Mouse (Mus musculus) leukemia stem cell, adult 10-12 weeks (primary cell): ENCODE data around the gene Vezt. TPM values are rescaled to one million over a fixed set of nuclear protein-coding genes. Genes with fewer than 3 reads are reported as not detected.

Experiments used
- polyA plus RNA-seq: library from polyadenylated mRNA; stranded (reverse); fragments of >175 nt; gene quantifications from 2 replicates; pipeline ENCODE4 v1.2.3, GENCODE M21; 2012; ENCODE audit warnings: low replicate concordance

The Vezt gene
- 4.3 and 5.6 TPM in 2 replicates for polyA plus RNA-seq

GRCm38 (mm10) chr10:94035658-94036374 is at the start of gene Vezt, which contains the start of gene Fgd6:
TSS of gene Vezt (minus strand) at chr10:94035817.
TSS of gene Fgd6 (plus strand) at chr10:94036001.

GRCm38 (mm10) chr10:93897043-93897646 is 138.5 kb downstream of the Vezt start, which contains the start of gene Metap2:
TSS of gene Metap2 (minus strand) at chr10:93897093.

Other genes starting within 250 kb of the Vezt start
- 0.09 TPM in 1 of 2 replicates, not detected in the other for gene Usp44, start 204.3 kb downstream of the Vezt start, polyA plus RNA-seq
- gene Metap2, start 138.7 kb downstream of the Vezt start, polyA plus RNA-seq: 351 and 423 TPM in 2 replicates
- gene Fgd6, start 184 bp upstream of the Vezt start, polyA plus RNA-seq: 1.1 and 1.2 TPM in 2 replicates
- gene Nr2c1, start 112.2 kb upstream of the Vezt start, polyA plus RNA-seq: 0.34 and 1.8 TPM in 2 replicates
- 204 and 253 TPM in 2 replicates for gene Ndufa12, start 162.9 kb upstream of the Vezt start, polyA plus RNA-seq